Mouse (Mus musculus) kidney, postnatal 0 days (tissue): ENCODE measurements around the gene Abcb4. TPM values are rescaled to one million over a fixed set of nuclear protein-coding genes. Genes with fewer than 3 reads are reported as not detected.

Experiments used
- ATAC-seq: fragments of 200-750 bp; cut with Nextera tagmentation; replicated peaks from 2 replicates; pipeline ENCODE4 v1.8.0; 2017; ENCODE audit warnings: low read depth, moderate number of reproducible peaks, moderate TSS enrichment, moderate library complexity; ENCODE audit not compliant: low FRiP score
- DNase-seq: peaks from one replicate; pipeline ENCODE4 v3.0.0-alpha.2; 2016; ENCODE audit warnings: low spot score
- H3K27ac ChIP-seq: fragments of 300-500 bp; sonication (generic); 2 replicates; pipeline ENCODE4 v1.5.1; 2014; ENCODE audit warnings: mild to moderate bottlenecking
- H3K27me3 ChIP-seq: fragments of 300-500 bp; sonication (generic); 2 replicates; pipeline ENCODE4 v1.6.1; 2014; ENCODE audit warnings: low read length, mixed read lengths; ENCODE audit not compliant: insufficient read depth
- H3K36me3 ChIP-seq: fragments of 300-500 bp; sonication (generic); 2 replicates; pipeline ENCODE4 v1.6.1; 2014; ENCODE audit warnings: low read length, mixed read lengths; ENCODE audit not compliant: insufficient read depth
- H3K4me1 ChIP-seq: fragments of 300-500 bp; sonication (generic); replicated peaks from 2 replicates; pipeline ENCODE4 v1.6.1; 2014; ENCODE audit warnings: antibody characterized with exemption, low read length, mixed read lengths; ENCODE audit not compliant: insufficient read depth
- H3K4me2 ChIP-seq: fragments of 300-500 bp; sonication (generic); 2 replicates; pipeline ENCODE4 v1.6.1; 2014; ENCODE audit warnings: mild to moderate bottlenecking, low read length, moderate library complexity, mixed read lengths
- H3K4me3 ChIP-seq: fragments of 300-500 bp; sonication (generic); replicated peaks from 2 replicates; pipeline ENCODE4 v1.5.1; 2014; ENCODE audit warnings: low read depth, low read length
- H3K9ac ChIP-seq: fragments of 300-500 bp; sonication (generic); 2 replicates; pipeline ENCODE4 v1.6.1; 2014; ENCODE audit warnings: low read depth, low read length
- H3K9me3 ChIP-seq: fragments of 300-500 bp; sonication (generic); replicated peaks from 2 replicates; pipeline ENCODE4 v1.6.1; 2016; ENCODE audit warnings: low read length, inconsistent platforms, mixed read lengths
- CTCF ChIP-seq: IDR thresholded peaks from 2 replicates; pipeline ENCODE4 v1.5.1; 2016; ENCODE audit warnings: antibody characterized with exemption, low read depth, mild to moderate bottlenecking, moderate library complexity
- WGBS: fragments of 180-500 bp; shearing (Covaris S2); extraction: QIAGEN DNeasy Blood & Tissue Kit; methylation state at CpG from one replicate; pipeline ENCODE4 v1.1.7; 2014; 5-methylcytosine and 5-hydroxymethylcytosine counted together
- polyA plus RNA-seq: library from polyadenylated mRNA; unstranded; fragments of >200 nt; fragmentation: Nextera tagmentation; extraction: Ambion mirVana; gene quantifications from 2 replicates; pipeline ENCODE4 v1.2.1, GENCODE M21; 2015

The Abcb4 gene
- polyA plus RNA-seq, 1 experiment from 2014 or later = 0.16 TPM

GRCm38 (mm10) chr5:8894104-8894425 lies 548 bp downstream of the Abcb4 start:
- no peak for DNase-seq
- Histone ChIP-seq H3K9ac (0 out of 2 replicates have a peak overlapping the region, but pooled peaks have one; percentile 35), H3K27ac (no peak overlapping the region), H3K4me2 (peak overlapping the region; percentile 97), H3K27me3 (no peaks in the 10 kb centered on the region), H3K9me3 (no peaks in the 10 kb centered on the region), H3K36me3 (no peaks in the 10 kb centered on the region), H3K4me1 (0 out of 2 replicates have a peak, but pooled peaks cover 4% of the 10 kb centered on the region), H3K4me3 (peak overlapping the region; percentile 55)
- no peak for ATAC-seq
- TF ChIP-seq CTCF = no peak
- 7% methylated on average over 15 of the region's 15 CpGs for WGBS

- DNase-seq (no peak), ATAC-seq (no peak)
- H3K27me3 ChIP-seq = no peaks in the 10 kb centered on the region
- H3K36me3 ChIP-seq = no peaks in the 10 kb centered on the region
- H3K9me3 ChIP-seq = no peaks in the 10 kb centered on the region
- 64% methylated on average over 15 of the region's 15 CpGs for WGBS
- no peak overlapping the region for H3K4me2 ChIP-seq
- TF ChIP-seq CTCF = no peak
- no peak overlapping the region for H3K4me3 ChIP-seq
- no peak overlapping the region for H3K9ac ChIP-seq
- H3K4me1 ChIP-seq = 0 out of 2 replicates have a peak, but pooled peaks cover 4% of the 10 kb centered on the region
- H3K27ac ChIP-seq = no peak overlapping the region
Measured at GRCm38 (mm10) chr5:8894641-8895490, 1.3 kb downstream of the Abcb4 start.

GRCm38 (mm10) chr5:8896198-8896597 lies 2.7 kb downstream of the Abcb4 start:
- Histone ChIP-seq H3K36me3 (no peaks in the 10 kb centered on the region), H3K4me3 (no peak overlapping the region), H3K9me3 (no peaks in the 10 kb centered on the region), H3K27ac (no peak overlapping the region), H3K27me3 (no peaks in the 10 kb centered on the region), H3K9ac (no peak overlapping the region), H3K4me2 (no peak overlapping the region), H3K4me1 (0 out of 2 replicates have a peak, but pooled peaks cover 4% of the 10 kb centered on the region)
- ATAC-seq (no peak), DNase-seq (peak; percentile 25)
- TF ChIP-seq CTCF = no peak
- WGBS = 74% methylated on average over 1 of the region's 1 CpGs

GRCm38 (mm10) chr5:8898246-8898645 lies 4.7 kb downstream of the Abcb4 start:
- ATAC-seq (no peak), DNase-seq (no peak)
- H3K36me3 ChIP-seq = no peaks in the 10 kb centered on the region
- H3K4me1 ChIP-seq = 0 out of 2 replicates have a peak, but pooled peaks cover 2% of the 10 kb centered on the region
- H3K4me3 ChIP-seq = no peak overlapping the region
- 68% methylated on average over 3 of the region's 3 CpGs for WGBS
- TF ChIP-seq CTCF = no peak
- H3K9me3 ChIP-seq = no peaks in the 10 kb centered on the region
- H3K4me2 ChIP-seq = no peak overlapping the region
- H3K27me3 ChIP-seq = no peaks in the 10 kb centered on the region
- no peak overlapping the region for H3K9ac ChIP-seq
- no peak overlapping the region for H3K27ac ChIP-seq

GRCm38 (mm10) chr5:8901001-8901400 lies 7.5 kb downstream of the Abcb4 start:
- Histone ChIP-seq H3K27ac (no peak overlapping the region), H3K9me3 (no peaks in the 10 kb centered on the region), H3K4me3 (no peak overlapping the region), H3K4me2 (no peak overlapping the region), H3K9ac (no peak overlapping the region), H3K4me1 (no peaks in the 10 kb centered on the region), H3K27me3 (no peaks in the 10 kb centered on the region), H3K36me3 (no peaks in the 10 kb centered on the region)
- WGBS = 83% methylated on average over 1 of the region's 1 CpGs
- no peak for TF ChIP-seq CTCF
- ATAC-seq = no peak
- DNase-seq = no peak

GRCm38 (mm10) chr5:8902141-8902817 lies 8.8 kb downstream of the Abcb4 start:
- WGBS = 78% methylated on average over 6 of the region's 6 CpGs
- Histone ChIP-seq H3K4me1 (no peaks in the 10 kb centered on the region), H3K36me3 (no peaks in the 10 kb centered on the region), H3K27ac (no peak overlapping the region), H3K4me2 (no peak overlapping the region), H3K9ac (no peak overlapping the region), H3K4me3 (no peak overlapping the region), H3K27me3 (no peaks in the 10 kb centered on the region), H3K9me3 (no peaks in the 10 kb centered on the region)
- DNase-seq (no peak), ATAC-seq (no peak)
- no peak for TF ChIP-seq CTCF
